Mouse (Mus musculus): ENCODE results near the gene Sh3yl1.

Sh3yl1 gene

GRCm38 (mm10) chr12:30911261-30912047 is at the start of gene Sh3yl1, which contains the start of gene Acp1:
Gene Sh3yl1, plus strand, starts transcription at chr12:30911668.
Gene Acp1, minus strand, starts transcription at chr12:30911589.
- peak; percentile 70 for DNase-seq (ENCODE audit: low read depth)

GRCm38 (mm10) chr12:30864347-30864746 is 47.1 kb upstream of the Sh3yl1 start:
- DNase-seq (ENCODE audit: low read depth) = no peak

GRCm38 (mm10) chr12:30865781-30866180 is 45.7 kb upstream of the Sh3yl1 start:
- DNase-seq (ENCODE audit: low read depth) = no peak

- no peak for DNase-seq (ENCODE audit: low read depth)
These were observed 32.0 kb upstream of the Sh3yl1 start for GRCm38 (mm10) chr12:30879447-30879846.

GRCm38 (mm10) chr12:30883592-30883985 is 27.9 kb upstream of the Sh3yl1 start:
- no peak for DNase-seq (ENCODE audit: low read depth)

- no peak for DNase-seq (ENCODE audit: low read depth)
These were observed 27.4 kb upstream of the Sh3yl1 start, which contains the start of gene Alkal2 for GRCm38 (mm10) chr12:30883986-30884621. Gene Alkal2, plus strand, starts transcription at chr12:30884322.

GRCm38 (mm10) chr12:30884622-30885230 is 26.7 kb upstream of the Sh3yl1 start:
- no peak for DNase-seq (ENCODE audit: low read depth)

- DNase-seq (ENCODE audit: low read depth) = no peak
These were observed 25.6 kb upstream of the Sh3yl1 start for GRCm38 (mm10) chr12:30885891-30886290.

- no peak for DNase-seq (ENCODE audit: low read depth)
These were observed 23.5 kb upstream of the Sh3yl1 start for GRCm38 (mm10) chr12:30888003-30888402.

GRCm38 (mm10) chr12:30890067-30890466 is 21.4 kb upstream of the Sh3yl1 start:
- peak; percentile 24 for DNase-seq (ENCODE audit: low read depth)

GRCm38 (mm10) chr12:30891438-30891837 is 20.0 kb upstream of the Sh3yl1 start:
- DNase-seq (ENCODE audit: low read depth) = no peak

- DNase-seq (ENCODE audit: low read depth) = no peak
These were observed 14.4 kb upstream of the Sh3yl1 start for GRCm38 (mm10) chr12:30897039-30897438.

- no peak for DNase-seq (ENCODE audit: low read depth)
These were observed 2.8 kb upstream of the Sh3yl1 start for GRCm38 (mm10) chr12:30908658-30909057.

GRCm38 (mm10) chr12:30909881-30910280 is 1.6 kb upstream of the Sh3yl1 start:
- no peak for DNase-seq (ENCODE audit: low read depth)

- peak; percentile 40 for DNase-seq (ENCODE audit: low read depth)
These were observed 608 bp upstream of the Sh3yl1 start for GRCm38 (mm10) chr12:30910860-30911259.

GRCm38 (mm10) chr12:30912048-30912381 is 547 bp downstream of the Sh3yl1 start:
- DNase-seq (ENCODE audit: low read depth) = no peak

GRCm38 (mm10) chr12:30912840-30913239 is 1.4 kb downstream of the Sh3yl1 start:
- DNase-seq (ENCODE audit: low read depth) = no peak

- DNase-seq (ENCODE audit: low read depth) = no peak
These were observed 10.9 kb downstream of the Sh3yl1 start for GRCm38 (mm10) chr12:30922401-30922800.

- DNase-seq (ENCODE audit: low read depth) = no peak
These were observed 16.7 kb downstream of the Sh3yl1 start for GRCm38 (mm10) chr12:30928182-30928581.

- no peak for DNase-seq (ENCODE audit: low read depth)
These were observed 21.8 kb downstream of the Sh3yl1 start for GRCm38 (mm10) chr12:30933299-30933698.

- no peak for DNase-seq (ENCODE audit: low read depth)
These were observed 25.4 kb downstream of the Sh3yl1 start for GRCm38 (mm10) chr12:30936899-30937298.

GRCm38 (mm10) chr12:30943057-30943986 is 31.9 kb downstream of the Sh3yl1 start:
- DNase-seq (ENCODE audit: low read depth) = no peak

All from fibroblast of lung, adult 2 months (primary cell).